Mouse (Mus musculus) bone marrow, adult 2 months (tissue): ENCODE measurements around the gene Disp1.

Source experiments
- CTCF ChIP-seq: fragments of 200-500 bp; IDR thresholded peaks from 2 replicates; pipeline ENCODE4 v1.5.1; 2011; ENCODE audit warnings: low read length, control low read depth; ENCODE audit not compliant: control insufficient read depth, insufficient read depth
- POLR2A ChIP-seq: fragments of 200-500 bp; IDR thresholded peaks from 2 replicates; pipeline ENCODE4 v1.6.1; 2011; ENCODE audit warnings: low read depth, mild to moderate bottlenecking, control low read depth, low read length, borderline replicate concordance; ENCODE audit not compliant: control insufficient read depth

DNA sequence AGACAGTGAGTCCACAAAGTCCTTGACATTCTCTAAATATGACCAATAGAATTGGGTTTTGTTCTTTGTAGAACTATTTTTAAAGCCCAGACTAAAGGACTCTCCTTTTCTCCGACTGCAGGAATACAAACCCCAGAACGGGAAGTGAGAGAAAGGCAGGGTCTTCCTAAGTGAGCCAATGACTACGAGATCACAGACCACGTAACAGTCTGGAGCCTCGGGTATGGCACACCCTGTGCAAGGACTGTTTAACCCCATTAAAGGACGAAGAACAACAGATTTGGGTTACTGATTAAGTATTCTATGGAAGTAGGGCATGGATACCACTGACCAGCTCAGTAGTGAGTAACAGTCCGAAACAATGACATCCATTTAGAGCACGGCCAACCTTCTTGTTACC is 46.1 kb downstream of the Disp1 start:
- TF ChIP-seq POLR2A (no peak), CTCF (no peak)
